Mouse (Mus musculus) thymus, adult 2 months (tissue): ENCODE data around the gene Klhl35. TPM values are rescaled to one million over a fixed set of nuclear protein-coding genes. Genes with fewer than 3 reads are reported as not detected.

Source experiments
- DNase-seq: peaks from one replicate; pipeline ENCODE4 v3.0.0; 2021
- H3K27ac ChIP-seq: fragments of 200-500 bp; 2 replicates; pipeline ENCODE4 v1.5.1; 2012; ENCODE audit warnings: low read length, control low read depth; ENCODE audit not compliant: control insufficient read depth, insufficient read depth
- H3K27me3 ChIP-seq: fragments of 200-500 bp; 2 replicates; pipeline ENCODE4 v1.6.1; 2012; ENCODE audit warnings: mild to moderate bottlenecking, low read length, moderate library complexity, mixed read lengths; ENCODE audit not compliant: control insufficient read depth, insufficient read depth
- H3K36me3 ChIP-seq: fragments of 200-500 bp; 2 replicates; pipeline ENCODE4 v1.6.1; 2012; ENCODE audit warnings: mild to moderate bottlenecking, low read length, moderate library complexity; ENCODE audit not compliant: control insufficient read depth, insufficient read depth
- H3K4me1 ChIP-seq: fragments of 200-500 bp; replicated peaks from 2 replicates; pipeline ENCODE4 v1.6.1; 2012; ENCODE audit warnings: low read length; ENCODE audit not compliant: control insufficient read depth, insufficient read depth
- H3K4me3 ChIP-seq: fragments of 200-500 bp; 2 replicates; pipeline ENCODE4 v1.5.1; 2012; ENCODE audit warnings: mild to moderate bottlenecking, low read length, control low read depth, moderate library complexity; ENCODE audit not compliant: control insufficient read depth, insufficient read depth
- CTCF ChIP-seq: fragments of 200-500 bp; IDR thresholded peaks from 2 replicates; pipeline ENCODE4 v1.5.1; 2012; ENCODE audit warnings: mild to moderate bottlenecking, control low read depth, low read length, moderate library complexity, borderline replicate concordance; ENCODE audit not compliant: control insufficient read depth, poor library complexity, insufficient read depth; ENCODE audit errors: extremely low read depth
- POLR2A ChIP-seq: fragments of 200-500 bp; IDR thresholded peaks from 2 replicates; pipeline ENCODE4 v1.6.1; 2012; ENCODE audit warnings: mild to moderate bottlenecking, low read length, control low read depth, moderate library complexity; ENCODE audit not compliant: control insufficient read depth, poor library complexity, insufficient read depth; ENCODE audit errors: extremely low read depth
- WGBS: fragments of 180-500 bp; shearing (Covaris S2); methylation state at CpG from one replicate; pipeline ENCODE4 v1.1.7; 2018; 5-methylcytosine and 5-hydroxymethylcytosine counted together
- polyA plus RNA-seq: library from polyadenylated mRNA; depleted of rRNA; stranded (reverse); fragments of >200 nt; gene quantifications from 2 replicates; pipeline ENCODE4 v1.2.3, GENCODE M21; 2012

Gene Klhl35
- polyA plus RNA-seq, 1 experiment, result 1.0 TPM

GRCm38 (mm10) chr7:99463120-99463519 lies 2.7 kb upstream of the Klhl35 start:
- Histone ChIP-seq H3K36me3 (no peaks in the 10 kb centered on the region), H3K27ac (no peak overlapping the region), H3K4me3 (no peak overlapping the region), H3K27me3 (no peaks in the 10 kb centered on the region), H3K4me1 (peaks cover 22% of the 10 kb centered on the region)
- 67% methylated on average over 2 of the region's 2 CpGs for WGBS
- TF ChIP-seq CTCF (no peak), POLR2A (no peak)
- DNase-seq, result no peak

GRCm38 (mm10) chr7:99467916-99468282 lies 2.1 kb downstream of the Klhl35 start:
- H3K27me3 ChIP-seq, result no peaks in the 10 kb centered on the region
- peaks cover 24% of the 10 kb centered on the region for H3K4me1 ChIP-seq

GRCm38 (mm10) chr7:99468283-99469132 lies 2.7 kb downstream of the Klhl35 start:
- 1% methylated on average over 130 of the region's 145 CpGs for WGBS
- peaks cover 22% of the 10 kb centered on the region for H3K4me1 ChIP-seq
- H3K27me3 ChIP-seq, result no peaks in the 10 kb centered on the region
- DNase-seq, result peak; percentile 80
- TF ChIP-seq CTCF (peak; percentile 92), POLR2A (peak; percentile 63; the same call in 1 of the 2 replicates)
- H3K27ac ChIP-seq, result no peak overlapping the region
- H3K36me3 ChIP-seq, result 0 out of 2 replicates have a peak, but pooled peaks cover 2% of the 10 kb centered on the region
- H3K4me3 ChIP-seq, result peak overlapping the region; percentile 46

More at GRCm38 (mm10) chr7:99467916-99468282, 2.1 kb downstream of the Klhl35 start:
- no peak for DNase-seq
- TF ChIP-seq POLR2A (no peak), CTCF (no peak)
- Histone ChIP-seq H3K4me3 (peak overlapping the region; percentile 46), H3K27ac (no peak overlapping the region), H3K36me3 (no peaks in the 10 kb centered on the region)
- WGBS, result 3% methylated on average over 11 of the region's 11 CpGs

DNA sequence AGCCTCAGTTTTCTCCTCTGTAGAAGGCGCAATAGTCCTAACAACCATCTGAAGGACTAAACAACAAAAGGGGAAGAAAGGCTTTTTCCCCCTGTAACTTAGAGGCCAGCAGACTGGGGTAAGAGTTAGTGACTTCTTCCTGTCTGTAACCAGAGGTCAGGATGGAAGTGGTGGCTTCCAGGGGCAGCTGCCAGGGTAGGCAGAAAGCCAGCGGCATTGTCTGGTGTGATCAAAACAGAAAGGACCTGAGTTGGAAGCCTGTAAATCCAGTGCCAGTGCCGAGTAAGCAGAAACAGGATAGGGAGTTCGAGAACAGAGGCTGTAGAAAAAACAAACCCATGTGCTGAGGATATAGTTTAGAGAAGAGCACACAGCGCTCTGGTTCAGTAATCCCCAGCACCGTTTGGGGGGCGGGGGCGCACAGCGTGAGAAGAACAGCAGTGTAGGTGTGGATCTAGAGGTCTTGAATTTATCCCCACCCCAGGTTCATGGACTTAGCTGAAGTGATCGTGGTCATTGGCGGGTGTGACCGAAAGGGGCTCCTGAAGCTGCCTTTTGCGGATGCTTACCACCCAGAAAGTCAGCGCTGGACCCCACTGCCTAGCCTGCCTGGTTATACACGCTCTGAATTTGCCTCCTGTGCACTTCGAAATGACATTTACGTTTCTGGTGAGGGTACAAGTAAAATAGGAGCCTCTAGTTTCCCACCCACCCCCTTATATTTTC lies 4.0 kb downstream of the Klhl35 start:
- 67% methylated on average over 17 of the region's 17 CpGs for WGBS
- H3K27me3 ChIP-seq, result no peaks in the 10 kb centered on the region
- no peak for TF ChIP-seq CTCF
- no peak for TF ChIP-seq POLR2A
- H3K4me3 ChIP-seq, result no peak overlapping the region
- 0 out of 2 replicates have a peak, but pooled peaks cover 3% of the 10 kb centered on the region for H3K36me3 ChIP-seq
- no peak for DNase-seq
- peaks cover 22% of the 10 kb centered on the region for H3K4me1 ChIP-seq
- H3K27ac ChIP-seq, result no peak overlapping the region

DNA sequence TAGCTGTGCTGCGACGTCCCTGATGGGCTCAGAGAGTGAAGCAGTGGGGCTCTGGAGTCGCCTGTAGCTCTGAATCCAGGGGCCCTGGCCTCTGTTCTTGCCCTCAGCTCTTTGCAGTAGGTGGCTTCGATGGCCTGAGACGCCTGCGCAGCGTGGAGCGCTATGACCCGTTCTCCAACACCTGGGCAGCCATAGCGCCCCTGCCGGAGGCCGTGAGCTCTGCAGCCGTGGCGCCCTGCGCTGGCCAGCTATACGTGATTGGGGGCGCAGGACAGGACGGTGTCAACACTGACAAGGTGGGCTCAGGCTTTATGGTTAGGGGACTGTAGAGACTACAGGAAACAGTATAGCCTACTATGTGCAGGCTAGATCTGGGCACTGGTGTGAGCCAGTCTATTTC lies 5.8 kb downstream of the Klhl35 start:
- TF ChIP-seq POLR2A, result no peak
- TF ChIP-seq CTCF, result no peak
- WGBS, result 93% methylated on average over 18 of the region's 18 CpGs
- no peak overlapping the region for H3K27ac ChIP-seq
- H3K4me1 ChIP-seq, result peaks cover 10% of the 10 kb centered on the region
- H3K27me3 ChIP-seq, result no peaks in the 10 kb centered on the region
- no peak overlapping the region for H3K4me3 ChIP-seq
- peaks cover 6% of the 10 kb centered on the region; the same call in 1 of the 2 replicates for H3K36me3 ChIP-seq
- DNase-seq, result no peak

GRCm38 (mm10) chr7:99473638-99474407 lies 8.0 kb downstream of the Klhl35 start:
- Histone ChIP-seq H3K4me3 (no peak overlapping the region), H3K4me1 (0 out of 2 replicates have a peak, but pooled peaks cover 2% of the 10 kb centered on the region), H3K27ac (no peak overlapping the region), H3K27me3 (no peaks in the 10 kb centered on the region), H3K36me3 (peaks cover 28% of the 10 kb centered on the region)
- no peak for DNase-seq
- WGBS, result 93% methylated on average over 14 of the region's 14 CpGs
- no peak for TF ChIP-seq CTCF
- no peak for TF ChIP-seq POLR2A
